In the genomic region with DNA sequence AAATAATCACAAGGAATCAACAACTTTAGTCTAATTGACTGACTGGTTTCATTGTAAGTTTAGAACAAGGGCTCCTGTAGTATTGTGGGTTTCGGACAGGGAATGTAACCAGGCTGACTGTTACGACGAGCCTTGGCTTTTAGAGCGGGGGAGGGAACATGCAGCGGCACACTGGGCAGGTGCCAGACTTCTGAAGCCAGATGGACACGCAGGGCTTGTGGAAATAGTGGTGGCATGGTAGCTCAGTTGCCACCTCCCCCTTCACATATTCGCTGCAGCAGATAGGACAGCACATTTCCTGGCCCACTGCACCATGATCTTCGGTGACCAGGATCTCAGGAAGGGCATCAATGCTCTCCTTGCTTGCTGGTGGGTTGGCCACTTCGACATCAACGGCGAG, we compare ENCODE assay signal across 20 mouse cellular contexts. TPM values are rescaled to one million over a fixed set of nuclear protein-coding genes. Genes with fewer than 3 reads are reported as not detected.
A peak's percentile ranks its signal among the peaks of the same experiment; 100 is the strongest.
DNase-seq lines count a peak whose midpoint lies in the region; ATAC-seq and TF ChIP-seq lines count a peak whose summit lies in the region.
"Had no signal": no experiment of that assay in that cellular context is flagged by ENCODE, and none has a peak within 500 bp of the region (broad histone marks: within the 10 kb centered on the region; RNA-seq: fewer than 3 reads in every experiment).

No protein-coding gene starts in this region.

- H3K27me3 ChIP-seq in testis, adult 2 months (ENCODE audit: control insufficient read depth, insufficient read depth, low read length), result no peaks in the 10 kb centered on the region

- TF ChIP-seq CTCF in testis, adult 2 months (IDR thresholded peaks at IDR 0.05; ENCODE audit: control insufficient read depth, insufficient read depth, insufficient replicate concordance, low read depth, low read length), result no peak
- TF ChIP-seq CTCF in cortical plate, adult 2 months (IDR thresholded peaks at IDR 0.05; ENCODE audit: extremely low read depth, insufficient read depth, low read length), result no peak

- no peak overlapping the region for H3K4me3 ChIP-seq in testis, adult 2 months (ENCODE audit: control insufficient read depth, low read depth, low read length)
- H3K4me3 ChIP-seq in cortical plate, adult 2 months (ENCODE audit: insufficient read depth, low read length), result peak overlapping the region; percentile 8; the same call in 1 of the 2 replicates
- H3K4me3 ChIP-seq: embryonic facial prominence, embryonic 13.5 days; forebrain, embryonic 12.5 days; heart, embryonic 12.5 days; hindbrain, embryonic 12.5 days had no signal

- ATAC-seq in cerebellum, adult (ENCODE audit: insufficient number of reproducible peaks, low FRiP score, low TSS enrichment), result no peak
- ATAC-seq: CD4-positive, CD25-positive, alpha-beta regulatory T cell, adult 4 months; forebrain, embryonic 16.5 days; hindbrain, embryonic 16.5 days; inflammation-experienced regulatory T-cells, adult 6 months; intestine, postnatal 0 days had no signal

- H3K36me3 ChIP-seq in testis, adult 2 months (ENCODE audit: control insufficient read depth, insufficient read depth, low read length), result no peaks in the 10 kb centered on the region

- H3K27ac ChIP-seq in testis, adult 2 months (ENCODE audit: control insufficient read depth, insufficient read depth, low read depth, low read length), result peak overlapping the region; percentile 48
- no peak overlapping the region for H3K27ac ChIP-seq in cortical plate, adult 2 months (ENCODE audit: insufficient read depth, low read length)
- H3K27ac ChIP-seq: embryonic facial prominence, embryonic 13.5 days; forebrain, embryonic 12.5 days; hindbrain, embryonic 12.5 days had no signal

- DNase-seq in cerebellum, adult 11 months, result peak; percentile 33
- no peak for DNase-seq in testis, postnatal 10 days (ENCODE audit: low spot score)
- DNase-seq in cerebellum, postnatal 10 days, result peak; percentile 58 to 73
- no peak for DNase-seq in lung, postnatal 4 days
- DNase-seq in natural killer cell, adult 2 months (ENCODE audit: low spot score in 2 of 2), result no peak
- DNase-seq: adrenal gland, adult 8-10 months; B cell, adult 2 months; gastrocnemius, postnatal 14 days had no signal

- no peak for TF ChIP-seq POLR2A in testis, adult 2 months (IDR thresholded peaks at IDR 0.05; ENCODE audit: control insufficient read depth, low read depth, low read length)
- no peak for TF ChIP-seq POLR2A in cortical plate, adult 2 months (IDR thresholded peaks at IDR 0.05; ENCODE audit: extremely low read depth, insufficient read depth, low read length)

- peaks cover 5% of the 10 kb centered on the region for H3K4me1 ChIP-seq in testis, adult 2 months (ENCODE audit: control insufficient read depth, insufficient read depth, low read length)
- H3K4me1 ChIP-seq in cortical plate, adult 2 months (ENCODE audit: control insufficient read depth, insufficient read depth, low read length), result peaks cover 6% of the 10 kb centered on the region

RNA-seq across cellular contexts. Expression of gene Pja1, which starts 4.6 kb away (rescaled TPM):
- polyA plus RNA-seq in testis, adult 2 months (2012; rRNA removed), result 60.0 and 60.1 TPM in 2 replicates
- polyA plus RNA-seq in cortical plate, adult 2 months (2012; rRNA removed), result 196 and 208 TPM in 2 replicates

Comparison
In these comparisons a context has a peak if more than half of its experiments do, and no peak if none do; other contexts are left out.
1. DNase-seq: peak in cerebellum, adult 11 months (single experiment) and cerebellum, postnatal 10 days (2 of 2); none in testis, postnatal 10 days (single experiment), lung, postnatal 4 days (0 of 2) and natural killer cell, adult 2 months (0 of 2).